Mouse (Mus musculus) neural tube, postnatal 0 days (tissue): ENCODE measurements around the gene Gm32742. TPM values are rescaled to one million over a fixed set of nuclear protein-coding genes. Genes with fewer than 3 reads are reported as not detected.

Source experiments
- microRNA counts: library from miRNA; unstranded; fragments of <30 nt; microRNA quantifications from one replicate; lab custom pipeline; 2015
- microRNA-seq: library from miRNA; unstranded; fragments of <30 nt; microRNA quantifications from one replicate; pipeline ENCODE4, GENCODE M21; 2016
- polyA plus RNA-seq: library from polyadenylated mRNA; unstranded; fragments of >200 nt; fragmentation: Nextera tagmentation; extraction: Ambion mirVana; gene quantifications from 2 replicates; pipeline ENCODE4 v1.2.1, GENCODE M21; 2015

The Gm32742 gene
- polyA plus RNA-seq: not detected in 2 replicates

DNA sequence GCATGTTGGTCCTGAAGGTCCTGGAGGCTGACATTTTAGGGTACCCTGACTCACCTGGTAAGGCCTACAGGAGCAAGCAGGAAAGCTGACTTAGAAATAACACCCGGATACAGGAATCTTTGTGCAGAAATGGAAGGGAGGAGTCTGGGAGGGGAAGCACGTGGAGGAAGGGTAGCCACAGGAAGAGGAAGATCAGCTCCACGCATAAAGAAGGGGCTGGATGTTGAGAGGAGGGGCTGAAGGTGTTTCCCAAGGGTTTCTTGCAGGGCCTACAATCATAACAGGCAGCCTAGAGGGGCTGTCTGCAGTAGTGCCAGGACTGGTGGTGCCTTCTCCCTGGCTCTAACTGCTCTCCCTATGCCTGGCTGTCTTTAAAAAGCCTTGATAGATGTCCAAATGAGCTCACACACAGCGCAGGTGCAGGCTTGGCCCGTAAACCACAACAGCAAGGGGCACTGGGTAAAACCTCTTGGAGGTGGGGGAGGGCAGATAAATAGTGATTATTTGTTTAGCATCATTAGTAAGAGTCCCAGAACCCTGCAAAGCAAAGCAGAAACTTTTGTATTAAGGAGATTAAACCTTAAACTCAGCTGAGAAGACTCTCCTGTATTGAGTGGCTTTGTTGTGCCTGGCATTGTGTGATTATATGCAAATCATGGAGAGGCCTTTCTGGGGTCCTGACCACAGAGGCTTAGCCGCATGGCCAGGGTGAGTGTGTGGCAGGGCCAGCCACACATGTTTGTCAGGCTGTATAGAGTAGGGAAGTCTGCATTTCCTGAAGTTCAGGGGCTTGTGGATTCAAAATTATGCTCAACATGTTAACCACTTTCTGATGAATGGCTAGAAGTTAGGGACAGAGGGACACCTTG lies at the start of gene Gm32742:
Gm32742 (minus strand) TSS at position 206 of the 869 bp plus-strand sequence.

DNA sequence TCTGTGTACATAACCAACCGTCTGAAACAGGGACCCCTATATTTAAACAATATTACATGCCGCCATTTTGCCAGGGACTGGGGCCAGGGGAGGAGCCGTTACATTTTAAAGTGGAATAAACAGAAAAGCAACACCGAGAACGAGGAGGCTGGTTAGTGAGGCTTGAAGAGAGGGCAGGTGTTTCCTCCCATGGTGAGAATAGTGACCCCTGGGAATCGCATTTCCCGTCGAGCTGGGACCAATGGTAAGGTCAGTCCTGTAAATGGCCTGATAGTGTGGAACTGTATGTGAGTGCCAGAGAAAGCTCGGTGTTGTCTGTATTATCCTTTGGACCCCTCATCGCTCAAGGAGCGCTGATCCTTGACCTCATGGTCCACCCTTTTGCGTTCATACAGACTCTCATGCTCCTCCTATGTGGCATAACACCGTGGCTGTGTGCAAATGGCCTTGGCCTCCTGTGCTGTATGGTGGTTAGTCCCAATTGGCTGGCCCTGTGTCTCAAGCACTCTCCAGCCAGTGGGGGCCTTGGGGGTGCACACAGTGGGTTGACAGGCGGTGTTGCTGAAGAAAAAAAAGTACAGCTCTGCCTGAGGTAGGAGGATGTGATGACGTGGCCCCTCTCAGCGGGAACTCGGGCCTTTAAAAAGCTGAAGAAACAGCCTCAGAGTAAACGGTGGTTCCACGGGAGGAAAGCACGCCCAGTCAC lies 47.9 kb upstream of the Gm32742 start, which contains the start of gene Pou2af1:
Pou2af1 (plus strand) TSS at position 686 of the 706 bp plus-strand sequence.

DNA sequence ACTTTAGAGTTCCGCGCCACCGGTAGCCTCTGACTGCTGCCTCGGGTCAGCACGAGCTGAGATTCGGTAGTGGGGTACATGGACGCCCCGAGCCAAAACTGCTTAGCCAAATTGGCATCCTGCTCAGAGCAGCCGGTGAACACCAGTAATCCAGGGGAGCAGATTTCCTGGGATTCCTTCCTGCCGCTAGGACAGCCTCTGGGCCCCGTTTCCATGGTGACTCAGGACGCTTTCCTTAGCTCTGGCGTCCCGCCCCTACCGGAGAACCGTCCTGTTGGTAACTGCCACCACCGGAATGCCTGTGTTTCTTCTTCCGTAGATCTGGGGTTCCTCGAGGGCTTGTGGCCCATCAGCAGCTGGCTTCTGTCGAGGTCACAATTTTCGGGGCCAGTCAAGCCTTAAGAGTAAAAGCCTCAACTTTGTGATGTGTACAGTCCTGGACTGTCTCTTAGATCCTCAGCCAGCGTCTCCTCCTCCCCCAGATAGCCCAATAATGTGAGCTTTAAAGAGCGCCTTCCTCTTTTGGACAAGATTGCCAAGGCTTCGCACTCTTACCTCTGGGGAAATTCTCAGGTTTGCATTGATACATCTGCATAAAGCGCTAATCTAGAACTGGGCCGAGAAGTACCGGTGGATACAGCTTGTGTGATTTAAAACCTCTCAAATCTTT lies 63.4 kb downstream of the Gm32742 start, which contains the start of gene 4833427G06Rik:
4833427G06Rik (minus strand) TSS at position 323 of the 670 bp plus-strand sequence.

MicroRNAs within 50 kb of the gene (microRNA counts, 519-probe panel; counts per million panel counts)
- microRNA mmu-miR-34b-3p (lab: Ali Mortazavi, UCI): 40.5 counts per million
- microRNA mmu-miR-34b-5p (lab: Ali Mortazavi, UCI): 40.5 counts per million
- microRNA mmu-miR-34c (lab: Ali Mortazavi, UCI): 40.5 counts per million

Small RNA genes lying within 50 kb of the gene (microRNA-seq; reads per million reads assigned to microRNA genes)
- gene Mir34b: 26.7 reads per million, percentile 29 among the genes with 10 or more reads in this experiment
- 986 reads per million, percentile 74 among the genes with 10 or more reads in this experiment for gene Mir34c

Other genes starting within 250 kb of the Gm32742 start
- gene Sik2, start 156.4 kb downstream of the Gm32742 start, polyA plus RNA-seq: 14.0 and 16.4 TPM in 2 replicates
- not detected in 2 replicates for gene Btg4, start 104.6 kb downstream of the Gm32742 start, polyA plus RNA-seq
- gene Layn, start 88.4 kb downstream of the Gm32742 start, polyA plus RNA-seq: 10.1 and 12.9 TPM in 2 replicates
- 1.2 and 1.7 TPM in 2 replicates for gene 4833427G06Rik, start 63.4 kb downstream of the Gm32742 start, polyA plus RNA-seq
- gene Pou2af1, start 48.2 kb upstream of the Gm32742 start, polyA plus RNA-seq: 0.19 TPM in 1 of 2 replicates, not detected in the other
- 1.0 and 1.2 TPM in 2 replicates for gene Colca2, start 113.1 kb upstream of the Gm32742 start, polyA plus RNA-seq
- not detected in 2 replicates for gene 1810046K07Rik, start 163.4 kb upstream of the Gm32742 start, polyA plus RNA-seq